Mouse (Mus musculus) granulocyte monocyte progenitor cell, adult 5-6 weeks (primary cell): ENCODE data around the gene Ndufs8. TPM values are rescaled to one million over a fixed set of nuclear protein-coding genes. Genes with fewer than 3 reads are reported as not detected.
A peak's percentile ranks its signal among the peaks of the same experiment; 100 is the strongest.

Experiments
- ATAC-seq: replicated peaks from 2 replicates; pipeline ENCODE4 v1.8.0; 2016; ENCODE audit warnings: mild to moderate bottlenecking, moderate TSS enrichment, inconsistent platforms; ENCODE audit not compliant: poor library complexity, severe bottlenecking
- total RNA-seq, 2 experiments: library from RNA; stranded (forward) in 1 of 2; stranded (reverse) in 1 of 2; fragments of 200-712, 200-1000 nt in 1 of 2; fragments of >200 nt in 1 of 2; fragmentation: Nextera tagmentation in 1 of 2; gene quantifications; 2 replicates each; pipeline ENCODE4 v1.2.3; 2014 to 2017

Ndufs8 gene
- total RNA-seq, 2 experiments from 2014 or later, result 89.0 to 157 TPM

GRCm38 (mm10) chr19:3935032-3935895, 22.7 kb upstream of the Ndufs8 start, which contains the start of gene Unc93b1:
Gene Unc93b1 (plus strand): TSS chr19:3935186.
- peak; percentile 71 for ATAC-seq

DNA sequence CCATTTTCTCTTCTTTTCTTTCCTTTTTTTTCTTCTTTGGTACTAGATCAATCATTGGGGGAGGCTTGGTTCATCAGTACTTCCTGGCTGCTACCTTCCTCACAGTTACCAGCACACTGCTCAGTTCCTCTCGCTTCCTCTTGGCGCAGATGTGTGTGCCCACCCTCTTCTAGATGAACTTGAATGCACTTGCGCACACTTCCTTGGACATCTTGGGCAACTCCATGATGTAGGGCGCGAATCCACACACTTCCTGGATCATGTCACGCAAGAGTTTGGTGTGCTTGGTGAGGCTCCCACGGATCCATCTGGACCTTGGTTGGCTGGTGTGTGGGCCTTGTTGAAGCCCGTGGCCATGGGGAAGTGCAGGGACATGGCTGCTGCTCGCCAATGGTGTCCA, 19.1 kb upstream of the Ndufs8 start:
- peak; percentile 52 for ATAC-seq

DNA sequence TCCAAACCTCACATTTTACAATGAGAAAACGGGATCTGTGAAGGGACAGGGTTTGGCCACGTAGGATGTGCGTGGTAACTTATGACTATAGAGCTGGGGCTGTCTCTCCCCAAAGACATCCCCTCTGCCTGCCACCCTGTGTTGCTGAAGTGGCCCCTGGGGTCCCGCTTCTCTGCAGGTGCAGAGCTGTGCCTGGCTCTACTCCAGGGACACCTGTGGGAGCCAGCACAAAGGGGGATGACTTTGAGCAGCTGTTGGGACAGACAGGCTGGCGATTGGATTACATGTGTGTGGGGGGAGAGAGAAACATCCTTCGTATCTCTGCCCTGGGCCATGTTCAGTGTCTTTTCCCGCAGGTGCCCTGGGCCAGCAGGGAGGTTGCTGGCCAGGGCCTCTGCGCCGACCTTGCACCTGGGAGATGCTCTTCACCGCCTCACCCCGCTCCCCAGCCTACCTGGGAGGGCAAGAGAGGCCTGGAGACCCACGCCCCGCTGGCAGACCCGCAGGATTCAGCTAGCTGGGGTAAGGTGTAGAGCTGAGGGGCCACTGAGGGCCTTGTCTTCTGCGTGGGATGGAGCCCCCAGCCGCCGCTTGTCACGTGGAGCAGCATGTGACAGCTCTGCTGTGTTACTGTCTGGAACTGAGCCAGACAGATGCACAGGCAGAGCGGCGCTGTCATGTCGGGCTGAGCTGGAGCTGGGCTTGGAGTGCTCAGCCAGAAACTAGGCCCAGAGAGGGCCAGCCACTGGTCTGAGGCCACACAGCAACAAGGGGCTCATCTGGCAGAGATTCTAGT, 17.9 kb upstream of the Ndufs8 start:
- no peak for ATAC-seq

- peak; percentile 69 for ATAC-seq
These were observed 16.8 kb upstream of the Ndufs8 start, which contains the start of gene Aldh3b1 for GRCm38 (mm10) chr19:3929211-3929941. Gene Aldh3b1 (minus strand): TSS chr19:3929808.

DNA sequence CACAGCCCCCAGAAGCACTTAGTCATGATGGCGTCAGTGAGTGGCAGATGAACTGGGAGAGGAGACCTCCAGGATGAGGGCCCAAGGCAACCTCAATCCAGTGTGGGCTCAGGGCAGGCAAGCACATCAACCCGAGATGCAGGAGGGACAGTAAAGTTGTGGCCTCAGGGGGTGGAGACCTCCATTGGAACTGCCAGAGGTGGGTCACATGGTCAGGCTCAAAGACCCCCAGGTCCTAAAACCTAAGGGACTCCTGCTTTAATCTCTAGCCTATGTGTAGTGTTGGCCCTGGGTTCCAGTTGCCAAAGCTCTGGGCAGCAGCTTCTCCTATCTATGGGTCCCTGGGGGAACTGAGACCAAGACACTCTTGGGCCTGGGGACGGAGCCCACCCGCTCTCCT, 16.2 kb upstream of the Ndufs8 start:
- ATAC-seq, result no peak

GRCm38 (mm10) chr19:3927989-3928388, 15.4 kb upstream of the Ndufs8 start:
- no peak for ATAC-seq

DNA sequence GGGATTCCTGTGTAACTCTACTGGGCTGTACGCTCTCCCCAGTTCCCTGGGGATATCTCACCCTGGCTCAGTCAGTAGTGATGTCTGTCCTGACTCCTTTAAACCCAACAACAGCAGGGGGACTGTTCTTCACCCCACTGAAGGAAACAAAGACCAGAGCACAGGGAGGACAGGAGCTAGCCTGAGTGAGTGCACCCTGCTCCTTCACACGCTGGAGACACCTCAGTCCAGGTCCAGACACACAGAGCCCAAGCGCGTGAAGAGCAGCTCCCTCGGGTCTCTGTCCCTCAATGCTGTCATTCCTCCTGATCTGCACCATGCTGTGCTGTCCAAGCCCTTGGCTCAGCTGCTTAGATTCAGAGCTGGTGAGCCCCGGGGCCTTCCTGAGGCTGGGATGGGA, 14.1 kb upstream of the Ndufs8 start:
- ATAC-seq, result no peak

- no peak for ATAC-seq
These were observed 13.7 kb upstream of the Ndufs8 start for GRCm38 (mm10) chr19:3926279-3926678.

DNA sequence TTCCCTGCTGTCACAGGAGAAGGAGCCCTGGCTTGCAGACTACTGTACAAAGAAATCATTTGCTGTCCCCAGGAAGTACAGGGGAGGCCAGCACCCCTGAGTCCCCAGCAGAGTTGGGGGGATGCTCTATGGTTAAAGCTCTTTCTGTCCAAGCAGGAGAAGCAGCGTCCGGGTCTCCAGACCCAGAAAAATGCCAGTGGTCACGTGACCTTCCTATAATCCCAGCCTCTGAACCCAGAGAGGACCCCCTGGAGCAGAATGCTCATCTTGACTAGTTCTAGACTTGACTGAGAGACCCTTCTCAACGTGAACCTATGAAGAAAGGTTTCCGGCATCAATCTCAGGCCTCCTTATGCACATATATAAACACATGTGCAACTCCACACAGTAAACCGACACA, 13.3 kb upstream of the Ndufs8 start:
- no peak for ATAC-seq

DNA sequence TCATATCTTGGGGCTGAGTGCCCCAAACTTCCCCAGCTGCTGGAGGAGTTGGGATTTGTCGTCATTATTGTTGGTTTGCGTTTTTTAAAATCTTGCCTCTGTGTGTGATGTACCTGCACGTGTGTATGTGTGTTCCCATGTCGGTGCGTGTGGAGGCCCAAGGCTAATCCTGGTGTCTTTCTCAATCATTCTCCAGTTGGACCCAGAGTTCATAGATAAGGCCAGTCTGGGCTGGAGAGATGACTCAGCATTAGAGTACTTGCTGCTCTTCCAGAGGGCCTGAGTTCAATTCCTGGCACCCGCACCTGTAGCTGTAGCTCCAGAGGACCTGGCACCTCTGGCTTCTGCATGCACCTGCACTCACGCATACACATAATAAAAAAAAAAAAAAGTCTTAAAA, 12.3 kb upstream of the Ndufs8 start:
- ATAC-seq, result no peak

GRCm38 (mm10) chr19:3924190-3924589, 11.6 kb upstream of the Ndufs8 start:
- no peak for ATAC-seq

DNA sequence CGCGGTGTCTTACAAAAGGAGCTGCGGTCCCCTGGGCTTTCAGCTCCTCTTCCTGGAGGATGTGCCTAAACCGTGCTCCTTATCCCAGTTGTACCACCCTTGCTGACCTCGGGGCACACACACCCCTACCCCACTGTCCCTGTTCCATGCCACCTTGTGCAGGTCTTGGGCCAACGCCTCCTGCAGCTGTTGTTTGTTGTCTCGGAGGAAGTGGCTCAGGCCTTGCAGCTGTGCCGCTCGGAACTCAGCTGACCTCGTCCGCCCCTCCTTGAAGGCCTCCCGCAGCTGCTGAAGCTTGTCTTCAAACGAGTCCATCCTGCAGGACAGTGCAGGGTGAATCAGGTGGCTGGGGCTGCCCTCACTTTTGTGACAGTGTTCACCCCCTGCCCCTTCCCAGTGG, 11.0 kb upstream of the Ndufs8 start:
- peak; percentile 43 for ATAC-seq

GRCm38 (mm10) chr19:3922661-3923371, 10.2 kb upstream of the Ndufs8 start:
- ATAC-seq, result peak; percentile 75

DNA sequence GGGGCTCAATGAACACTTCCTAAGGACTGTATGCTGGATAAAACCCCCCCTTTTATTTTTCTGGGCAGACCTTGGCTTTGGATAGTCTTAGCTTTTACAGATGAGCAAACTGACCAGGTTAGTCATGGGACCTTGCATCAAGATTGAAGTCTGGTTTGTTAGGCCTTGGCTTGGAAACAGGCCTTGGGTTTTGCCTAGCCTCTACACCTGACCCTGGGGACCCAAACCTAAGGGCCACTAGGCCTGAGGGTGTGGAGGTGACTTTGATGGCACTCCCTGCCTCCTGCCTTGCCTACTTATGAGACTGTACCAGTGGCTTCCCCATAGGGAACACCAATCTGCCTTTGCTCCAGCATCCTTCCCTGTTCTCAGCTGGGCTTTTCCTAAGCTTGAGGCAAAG, 7.4 kb upstream of the Ndufs8 start:
- no peak for ATAC-seq

DNA sequence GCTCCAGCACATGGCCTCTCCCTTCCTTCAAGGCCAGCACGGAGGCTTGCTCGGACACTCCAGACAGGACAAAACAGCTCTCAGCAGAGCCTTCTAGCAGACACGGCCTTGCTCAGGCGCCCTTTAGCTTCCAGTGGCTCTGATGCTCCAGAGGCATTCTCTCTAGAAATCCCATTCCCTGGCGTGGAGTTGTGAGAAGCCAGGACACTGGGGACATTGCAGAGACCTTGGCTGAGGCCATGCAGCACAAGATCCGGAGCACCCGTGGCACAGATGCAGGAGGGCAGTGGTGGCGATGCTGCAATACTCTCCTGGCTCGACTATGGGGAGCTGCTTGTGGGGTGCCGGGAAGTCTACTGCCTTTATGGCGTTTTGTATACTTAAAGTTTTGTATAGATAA, 4.2 kb upstream of the Ndufs8 start:
- no peak for ATAC-seq

DNA sequence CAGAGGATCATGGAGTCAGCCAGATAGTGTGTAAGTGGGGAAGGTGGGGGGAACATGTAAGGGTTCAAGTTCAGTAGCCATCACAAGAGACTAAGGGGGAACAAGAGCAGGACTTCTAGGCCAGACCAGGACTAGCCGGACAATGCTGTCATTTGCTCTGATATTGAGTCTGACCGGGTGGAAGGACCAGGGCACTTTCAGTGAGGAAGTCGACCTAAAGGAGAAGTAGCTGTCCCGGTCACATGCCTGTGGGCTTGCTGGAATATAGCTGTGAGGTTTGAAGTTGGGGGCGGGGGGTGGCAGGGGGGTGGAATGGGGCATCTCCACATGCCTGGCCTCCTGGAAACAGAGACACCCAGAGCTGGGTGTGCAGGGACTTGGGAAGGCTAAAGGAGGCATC, 2.0 kb upstream of the Ndufs8 start:
- ATAC-seq, result peak; percentile 38

GRCm38 (mm10) chr19:3913692-3914091, 1.1 kb upstream of the Ndufs8 start:
- ATAC-seq, result no peak

DNA sequence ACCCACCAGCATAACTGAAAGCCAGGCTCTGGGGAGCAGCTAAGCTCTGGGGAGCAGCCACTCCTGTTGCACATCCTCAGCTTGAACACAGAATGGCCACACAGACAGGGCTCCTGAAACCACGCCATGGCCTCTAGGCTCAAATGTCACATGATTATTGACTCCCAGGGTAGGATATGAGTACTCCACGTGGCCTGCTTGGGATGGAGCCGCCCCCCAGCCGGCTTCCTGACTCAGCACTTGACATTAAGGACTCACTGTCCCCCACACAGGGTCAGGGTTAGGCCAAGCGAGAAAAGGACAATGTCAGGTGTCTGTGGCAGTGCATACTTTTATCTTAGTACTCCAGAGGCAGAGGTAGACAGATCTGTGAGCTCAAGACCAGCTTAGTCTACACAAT, 2.4 kb downstream of the Ndufs8 start:
- ATAC-seq, result no peak

DNA sequence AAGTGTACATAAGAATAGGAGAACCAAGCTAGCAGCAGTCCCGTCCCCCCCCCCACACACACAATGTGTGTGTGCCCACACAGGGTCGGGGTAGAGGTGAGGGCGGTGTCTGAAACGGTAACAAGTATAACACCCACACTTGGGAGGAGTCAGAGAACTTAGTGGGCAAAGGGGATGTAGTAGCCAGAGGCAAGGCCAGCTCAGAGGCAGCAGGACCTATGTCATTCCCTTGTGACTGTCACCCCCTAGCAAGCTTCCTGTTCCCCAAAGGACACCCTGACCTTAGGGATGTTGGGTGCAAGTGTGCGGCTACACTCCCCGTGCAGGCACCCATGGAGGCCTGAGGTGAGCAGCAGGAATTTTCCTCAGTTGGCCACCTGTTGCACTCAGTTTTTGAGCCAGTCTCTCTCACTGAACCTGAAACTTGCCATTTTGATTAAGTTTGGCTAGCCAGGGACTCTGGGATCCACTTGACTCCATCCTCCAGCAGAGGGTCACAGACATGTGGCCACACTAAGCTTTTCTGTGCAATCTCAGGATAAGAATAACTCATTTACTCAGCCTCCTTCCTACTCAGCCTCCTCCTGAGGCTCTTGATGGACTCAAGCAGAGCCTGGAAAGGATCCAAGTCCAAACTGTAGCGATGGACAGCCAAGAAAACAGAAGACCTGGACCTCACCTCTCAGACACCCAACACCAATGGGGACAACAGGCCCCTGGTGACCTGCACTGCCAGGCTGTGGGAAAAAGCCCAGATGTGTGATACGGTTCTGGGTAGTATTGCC, 4.5 kb downstream of the Ndufs8 start:
- no peak for ATAC-seq
